Mouse (Mus musculus) megakaryocyte, embryonic 14.5 days (primary cell): ENCODE measurements at regions not wholly inside any gene's neighbourhood (a gene's known extent, or its start where the extent isn't known, plus 50 kb on each side); places are given as distances from the start of the nearest gene placed in this dataset.

Experiments
- FLI1 ChIP-seq: IDR thresholded peaks from 2 replicates; pipeline ENCODE4 v1.6.1; 2012; ENCODE audit warnings: low read length, inconsistent platforms, mixed read lengths
- GATA1 ChIP-seq: IDR thresholded peaks from 3 replicates; pipeline ENCODE4 v1.6.1; 2012; ENCODE audit warnings: mixed read lengths, low read length, inconsistent platforms, borderline replicate concordance

DNA sequence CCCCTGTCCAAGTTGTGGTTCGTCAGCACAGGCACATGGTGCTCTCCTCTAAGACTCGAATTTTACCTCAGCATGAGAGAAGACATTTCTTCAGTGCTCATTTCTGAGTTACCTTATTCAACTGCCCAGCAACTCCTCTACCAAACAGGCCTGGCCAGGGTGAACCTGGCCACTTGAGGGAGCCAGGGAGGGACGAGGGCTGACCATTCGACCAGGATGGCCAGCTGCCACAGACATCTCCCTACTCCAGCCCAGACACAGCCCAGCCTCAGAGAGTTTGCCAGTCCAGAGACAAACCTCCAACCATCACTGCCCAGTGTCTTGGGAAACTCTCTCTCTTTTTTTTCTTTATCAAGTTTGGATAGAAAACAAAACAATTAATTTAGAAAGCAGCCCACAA lies 427.5 kb upstream of the Smim15 start:
- TF ChIP-seq FLI1 (no peak), GATA1 (no peak)
